Mouse (Mus musculus) heart, embryonic 12.5 days (tissue): ENCODE measurements around the gene Lgals2. TPM values are rescaled to one million over a fixed set of nuclear protein-coding genes. Genes with fewer than 3 reads are reported as not detected.
A peak's percentile ranks its signal among the peaks of the same experiment; 100 is the strongest.

Experiments
- ATAC-seq: fragments of 200-750 bp; cut with Nextera tagmentation; 2 replicates; pipeline ENCODE4 v1.8.0; 2017; ENCODE audit warnings: moderate TSS enrichment, moderate library complexity; ENCODE audit not compliant: insufficient number of reproducible peaks, low FRiP score
- H3K27ac ChIP-seq: fragments of 300-500 bp; sonication (generic); 2 replicates; pipeline ENCODE4 v1.5.1; 2016; ENCODE audit warnings: mild to moderate bottlenecking, moderate library complexity; ENCODE audit not compliant: poor library complexity, severe bottlenecking
- H3K27me3 ChIP-seq: fragments of 300-500 bp; sonication (generic); replicated peaks from 2 replicates; pipeline ENCODE4 v1.6.1; 2016; ENCODE audit warnings: mild to moderate bottlenecking, moderate library complexity
- H3K36me3 ChIP-seq: fragments of 300-500 bp; sonication (generic); 2 replicates; pipeline ENCODE4 v1.6.1; 2016; ENCODE audit warnings: mild to moderate bottlenecking, moderate library complexity
- H3K4me1 ChIP-seq: fragments of 300-500 bp; sonication (generic); replicated peaks from 2 replicates; pipeline ENCODE4 v1.6.1; 2016; ENCODE audit warnings: mild to moderate bottlenecking
- H3K4me2 ChIP-seq: fragments of 300-500 bp; sonication (generic); 2 replicates; pipeline ENCODE4 v1.6.1; 2016; ENCODE audit warnings: mild to moderate bottlenecking, moderate library complexity
- H3K4me3 ChIP-seq: fragments of 300-500 bp; sonication (generic); 2 replicates; pipeline ENCODE4 v1.5.1; 2016; ENCODE audit warnings: mild to moderate bottlenecking
- H3K9ac ChIP-seq: fragments of 300-500 bp; sonication (generic); 2 replicates; pipeline ENCODE4 v1.6.1; 2016; ENCODE audit warnings: mild to moderate bottlenecking, moderate library complexity
- H3K9me3 ChIP-seq: fragments of 300-500 bp; sonication (generic); replicated peaks from 2 replicates; pipeline ENCODE4 v1.6.1; 2016; ENCODE audit warnings: mild to moderate bottlenecking, moderate library complexity
- WGBS: fragments of 180-500 bp; shearing (Covaris S2); methylation state at CpG from one replicate; pipeline ENCODE4 v1.1.7; 2016; 5-methylcytosine and 5-hydroxymethylcytosine counted together
- polyA plus RNA-seq: library from polyadenylated mRNA; unstranded; fragments of >200 nt; fragmentation: Nextera tagmentation; extraction: Ambion mirVana; gene quantifications from 2 replicates; pipeline ENCODE4 v1.2.1, GENCODE M21; 2016

Gene Lgals2
- polyA plus RNA-seq, 1 experiment from 2014 or later, result 0.84 TPM

- ATAC-seq, result no peak
- Histone ChIP-seq H3K36me3 (peaks cover 18% of the 10 kb centered on the region), H3K27me3 (0 out of 2 replicates have a peak, but pooled peaks cover 7% of the 10 kb centered on the region), H3K27ac (peak overlapping the region; percentile 93), H3K4me3 (peak overlapping the region; percentile 68), H3K9me3 (no peaks in the 10 kb centered on the region), H3K9ac (peak overlapping the region; percentile 87), H3K4me2 (peak overlapping the region; percentile 79), H3K4me1 (peaks cover 71% of the 10 kb centered on the region)
- 31% methylated on average over 21 of the region's 21 CpGs for WGBS
These were observed 11.5 kb downstream of the Lgals2 start for GRCm38 (mm10) chr15:78843581-78844469.

GRCm38 (mm10) chr15:78842371-78843163 lies 12.8 kb downstream of the Lgals2 start, which contains the start of gene Cdc42ep1:
Gene Cdc42ep1 (plus strand): TSS chr15:78842624.
- peak; percentile 85 for ATAC-seq
- H3K27me3 ChIP-seq, result 0 out of 2 replicates have a peak, but pooled peaks cover 7% of the 10 kb centered on the region
- H3K9me3 ChIP-seq, result no peaks in the 10 kb centered on the region
- H3K27ac ChIP-seq, result peak within 1 kb of the TSS; percentile 93
- peaks cover 67% of the 10 kb centered on the region for H3K4me1 ChIP-seq
- H3K9ac ChIP-seq, result peak within 1 kb of the TSS; percentile 87
- H3K36me3 ChIP-seq, result peaks cover 8% of the 10 kb centered on the region
- peak within 1 kb of the TSS; percentile 68 for H3K4me3 ChIP-seq
- H3K4me2 ChIP-seq, result peak within 1 kb of the TSS; percentile 79
- under 1% methylated on average over 82 of the region's 86 CpGs for WGBS

GRCm38 (mm10) chr15:78841161-78841790 lies 14.1 kb downstream of the Lgals2 start:
- Histone ChIP-seq H3K27ac (0 out of 2 replicates have a peak overlapping the region, but pooled peaks have one; percentile 13), H3K27me3 (0 out of 2 replicates have a peak, but pooled peaks cover 7% of the 10 kb centered on the region), H3K9ac (no peak overlapping the region), H3K4me2 (no peak overlapping the region), H3K4me1 (peaks cover 61% of the 10 kb centered on the region), H3K9me3 (no peaks in the 10 kb centered on the region), H3K4me3 (no peak overlapping the region), H3K36me3 (no peaks in the 10 kb centered on the region)
- WGBS, result 65% methylated on average over 6 of the region's 6 CpGs
- no peak for ATAC-seq

DNA sequence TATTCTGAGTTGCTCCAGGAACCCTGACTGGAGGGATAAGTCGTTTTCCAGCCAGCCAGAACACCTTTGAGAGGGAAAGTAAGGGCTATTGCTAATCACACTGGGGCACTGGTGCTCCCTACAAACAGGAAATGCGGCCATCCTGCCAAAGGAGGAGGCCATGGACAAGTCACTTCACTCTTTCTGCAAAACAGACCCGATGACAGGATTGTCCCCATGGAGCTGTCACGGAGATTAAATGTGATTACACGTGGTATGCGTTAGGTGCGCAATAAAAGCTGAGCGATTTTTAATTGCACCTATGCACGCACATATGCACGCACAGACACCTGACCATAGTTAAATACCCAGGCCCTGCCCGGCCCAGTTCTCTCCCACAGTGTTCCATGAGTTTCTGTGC lies 14.6 kb downstream of the Lgals2 start:
- H3K4me1 ChIP-seq, result peaks cover 61% of the 10 kb centered on the region
- 0 out of 2 replicates have a peak overlapping the region, but pooled peaks have one; percentile 22 for H3K9ac ChIP-seq
- H3K4me3 ChIP-seq, result no peak overlapping the region
- ATAC-seq, result no peak
- H3K9me3 ChIP-seq, result no peaks in the 10 kb centered on the region
- 0 out of 2 replicates have a peak, but pooled peaks cover 7% of the 10 kb centered on the region for H3K27me3 ChIP-seq
- 59% methylated on average over 11 of the region's 11 CpGs for WGBS
- H3K27ac ChIP-seq, result 0 out of 2 replicates have a peak overlapping the region, but pooled peaks have one; percentile 13
- H3K36me3 ChIP-seq, result no peaks in the 10 kb centered on the region
- H3K4me2 ChIP-seq, result no peak overlapping the region

GRCm38 (mm10) chr15:78840241-78840640 lies 15.1 kb downstream of the Lgals2 start:
- no peak overlapping the region for H3K4me2 ChIP-seq
- 0 out of 2 replicates have a peak, but pooled peaks cover 7% of the 10 kb centered on the region for H3K27me3 ChIP-seq
- H3K4me3 ChIP-seq, result no peak overlapping the region
- WGBS, result 54% methylated on average over 3 of the region's 3 CpGs
- 0 out of 2 replicates have a peak overlapping the region, but pooled peaks have one; percentile 22 for H3K9ac ChIP-seq
- H3K9me3 ChIP-seq, result no peaks in the 10 kb centered on the region
- no peaks in the 10 kb centered on the region for H3K36me3 ChIP-seq
- H3K4me1 ChIP-seq, result peaks cover 61% of the 10 kb centered on the region
- no peak for ATAC-seq
- H3K27ac ChIP-seq, result peak overlapping the region; percentile 13

- H3K27me3 ChIP-seq, result 0 out of 2 replicates have a peak, but pooled peaks cover 7% of the 10 kb centered on the region
- no peak overlapping the region for H3K4me3 ChIP-seq
- no peak overlapping the region for H3K9ac ChIP-seq
- no peaks in the 10 kb centered on the region for H3K36me3 ChIP-seq
- H3K4me2 ChIP-seq, result no peak overlapping the region
- H3K4me1 ChIP-seq, result peaks cover 62% of the 10 kb centered on the region
- H3K27ac ChIP-seq, result peak overlapping the region; percentile 13; the same call in 1 of the 2 replicates
- ATAC-seq, result no peak
- no peaks in the 10 kb centered on the region for H3K9me3 ChIP-seq
- WGBS, result 8% methylated on average over 2 of the region's 2 CpGs
These were observed 15.6 kb downstream of the Lgals2 start for GRCm38 (mm10) chr15:78839744-78840143.

DNA sequence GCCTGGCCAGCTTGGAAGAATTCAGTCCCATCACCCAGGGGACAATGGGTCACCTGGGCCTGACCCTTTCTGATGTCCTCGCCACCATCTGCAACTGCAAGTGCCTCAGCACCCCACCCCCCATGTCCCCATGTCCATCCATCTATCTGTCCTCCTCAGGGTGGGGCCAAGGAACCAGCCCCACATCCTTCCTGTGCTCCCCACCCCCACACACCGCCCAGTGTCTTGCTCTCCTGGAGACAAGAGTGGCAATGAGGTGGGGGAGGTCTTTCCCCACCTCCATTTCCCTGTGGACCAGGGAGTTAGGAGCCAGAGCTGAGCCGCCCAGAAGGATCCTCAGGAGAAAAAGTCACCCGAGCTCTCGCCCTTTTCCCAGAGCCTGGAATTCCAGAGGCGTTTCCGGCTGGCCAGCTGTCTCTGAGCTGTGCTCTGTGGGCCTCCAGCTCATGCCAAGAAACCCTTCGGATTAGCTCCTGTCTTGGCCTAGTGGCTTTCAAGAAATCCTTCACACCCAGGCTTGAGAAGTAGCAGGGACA lies 19.2 kb downstream of the Lgals2 start:
- no peak overlapping the region for H3K4me3 ChIP-seq
- H3K4me2 ChIP-seq, result no peak overlapping the region
- 0 out of 2 replicates have a peak, but pooled peaks cover 5% of the 10 kb centered on the region for H3K27me3 ChIP-seq
- peak overlapping the region; percentile 88 for H3K27ac ChIP-seq
- H3K36me3 ChIP-seq, result no peaks in the 10 kb centered on the region
- peaks cover 73% of the 10 kb centered on the region for H3K4me1 ChIP-seq
- peak; percentile 12; the same call in 1 of the 2 replicates for ATAC-seq
- WGBS, result 32% methylated on average over 8 of the region's 8 CpGs
- no peaks in the 10 kb centered on the region for H3K9me3 ChIP-seq
- no peak overlapping the region for H3K9ac ChIP-seq

- peak; percentile 49 for ATAC-seq
- no peaks in the 10 kb centered on the region for H3K36me3 ChIP-seq
- peak overlapping the region; percentile 8; the same call in 1 of the 2 replicates for H3K4me2 ChIP-seq
- H3K4me1 ChIP-seq, result peaks cover 68% of the 10 kb centered on the region
- H3K9me3 ChIP-seq, result no peaks in the 10 kb centered on the region
- H3K27me3 ChIP-seq, result no peaks in the 10 kb centered on the region
- WGBS, result 12% methylated on average over 11 of the region's 12 CpGs
- 0 out of 2 replicates have a peak overlapping the region, but pooled peaks have one; percentile 16 for H3K9ac ChIP-seq
- H3K27ac ChIP-seq, result peak overlapping the region; percentile 88
- no peak overlapping the region for H3K4me3 ChIP-seq
These were observed 19.9 kb downstream of the Lgals2 start for GRCm38 (mm10) chr15:78835200-78836085.

DNA sequence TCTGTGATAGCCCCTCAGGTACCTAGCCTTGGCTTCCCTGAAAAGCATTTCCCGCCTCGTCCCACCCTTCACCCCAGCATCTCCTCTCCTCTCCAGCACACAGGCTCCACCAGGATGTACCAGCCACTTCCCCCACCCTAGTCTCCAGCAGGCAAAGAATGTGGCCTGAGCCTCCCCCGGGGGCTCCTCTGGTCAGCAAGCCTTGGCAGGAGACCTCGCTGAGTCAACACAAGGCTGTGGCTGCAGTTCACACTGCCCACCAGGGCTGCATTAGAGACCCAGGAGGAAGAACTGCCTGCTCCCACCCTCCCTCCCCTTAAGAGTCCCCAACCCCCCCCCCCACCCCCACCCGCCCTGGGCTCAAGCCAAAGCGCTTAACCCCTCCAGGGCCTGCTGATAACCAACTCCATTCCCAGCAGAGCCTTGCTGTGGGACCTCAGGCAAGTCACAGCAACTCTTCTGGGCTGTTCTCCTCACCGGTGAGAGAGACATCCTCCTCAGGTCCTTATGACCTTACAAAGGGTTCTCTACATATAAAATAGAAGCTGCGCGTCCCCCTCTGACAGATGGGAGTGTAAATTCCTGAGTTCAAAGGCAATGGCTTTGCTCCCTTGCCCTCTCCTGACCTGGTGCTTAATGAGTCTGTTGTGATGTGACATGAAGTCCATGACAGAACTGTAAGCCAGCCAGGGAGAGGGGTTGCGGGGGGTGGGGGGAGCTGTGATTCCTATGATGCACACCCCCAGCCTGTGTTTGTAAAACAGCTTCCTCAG lies 20.9 kb downstream of the Lgals2 start:
- H3K4me2 ChIP-seq, result peak overlapping the region; percentile 8; the same call in 1 of the 2 replicates
- WGBS, result 26% methylated on average over 10 of the region's 10 CpGs
- no peaks in the 10 kb centered on the region for H3K9me3 ChIP-seq
- peaks cover 59% of the 10 kb centered on the region for H3K4me1 ChIP-seq
- H3K9ac ChIP-seq, result 0 out of 2 replicates have a peak overlapping the region, but pooled peaks have one; percentile 3
- H3K27me3 ChIP-seq, result no peaks in the 10 kb centered on the region
- peak overlapping the region; percentile 88 for H3K27ac ChIP-seq
- H3K36me3 ChIP-seq, result no peaks in the 10 kb centered on the region
- ATAC-seq, result peak; percentile 7; the same call in 1 of the 2 replicates
- no peak overlapping the region for H3K4me3 ChIP-seq
